Mouse (Mus musculus) heart, embryonic 11.5 days (tissue): ENCODE measurements around the gene Stoml2. TPM values are rescaled to one million over a fixed set of nuclear protein-coding genes. Genes with fewer than 3 reads are reported as not detected.

Experiments used
- ATAC-seq: fragments of 200-750 bp; cut with Nextera tagmentation; replicated peaks from 2 replicates; pipeline ENCODE4 v1.8.0; 2017; ENCODE audit warnings: moderate library complexity; ENCODE audit not compliant: insufficient number of reproducible peaks, low FRiP score, low TSS enrichment
- H3K27ac ChIP-seq: fragments of 300-500 bp; sonication (generic); 2 replicates; pipeline ENCODE4 v1.5.1; 2014; ENCODE audit warnings: mild to moderate bottlenecking, low read depth, low read length
- H3K27me3 ChIP-seq: fragments of 300-500 bp; sonication (generic); 2 replicates; pipeline ENCODE4 v1.6.1; 2014; ENCODE audit warnings: mild to moderate bottlenecking, low read length, mixed read lengths; ENCODE audit not compliant: control insufficient read depth, insufficient read depth
- H3K36me3 ChIP-seq: fragments of 300-500 bp; sonication (generic); 2 replicates; pipeline ENCODE4 v1.6.1; 2014; ENCODE audit warnings: mild to moderate bottlenecking, low read length, moderate library complexity, mixed read lengths; ENCODE audit not compliant: control insufficient read depth, insufficient read depth
- H3K4me1 ChIP-seq: fragments of 300-500 bp; sonication (generic); 2 replicates; pipeline ENCODE4 v1.6.1; 2014; ENCODE audit warnings: low read length; ENCODE audit not compliant: control insufficient read depth, insufficient read depth
- H3K4me2 ChIP-seq: fragments of 300-500 bp; sonication (generic); 2 replicates; pipeline ENCODE4 v1.6.1; 2014; ENCODE audit warnings: mild to moderate bottlenecking, moderate library complexity
- H3K4me3 ChIP-seq: fragments of 300-500 bp; sonication (generic); 2 replicates; pipeline ENCODE4 v1.5.1; 2014; ENCODE audit warnings: low read depth, low read length
- H3K9ac ChIP-seq: fragments of 300-500 bp; sonication (generic); 2 replicates; pipeline ENCODE4 v1.6.1; 2014; ENCODE audit warnings: mild to moderate bottlenecking, low read depth, low read length, moderate library complexity
- H3K9me3 ChIP-seq: fragments of 300-500 bp; sonication (generic); replicated peaks from 2 replicates; pipeline ENCODE4 v1.6.1; 2016; ENCODE audit warnings: low read length; ENCODE audit not compliant: control insufficient read depth
- WGBS: fragments of 180-500 bp; shearing (Covaris S2); extraction: QIAGEN DNeasy Blood & Tissue Kit; methylation state at CpG from one replicate; pipeline ENCODE4 v1.1.7; 2014; ENCODE audit not compliant: insufficient replicate concordance; 5-methylcytosine and 5-hydroxymethylcytosine counted together
- polyA plus RNA-seq: library from polyadenylated mRNA; unstranded; fragments of >200 nt; fragmentation: Nextera tagmentation; extraction: Ambion mirVana; gene quantifications from 2 replicates; pipeline ENCODE4 v1.2.1, GENCODE M21; 2014

The Stoml2 gene
- polyA plus RNA-seq, 1 experiment from 2014 or later = 255 TPM

DNA sequence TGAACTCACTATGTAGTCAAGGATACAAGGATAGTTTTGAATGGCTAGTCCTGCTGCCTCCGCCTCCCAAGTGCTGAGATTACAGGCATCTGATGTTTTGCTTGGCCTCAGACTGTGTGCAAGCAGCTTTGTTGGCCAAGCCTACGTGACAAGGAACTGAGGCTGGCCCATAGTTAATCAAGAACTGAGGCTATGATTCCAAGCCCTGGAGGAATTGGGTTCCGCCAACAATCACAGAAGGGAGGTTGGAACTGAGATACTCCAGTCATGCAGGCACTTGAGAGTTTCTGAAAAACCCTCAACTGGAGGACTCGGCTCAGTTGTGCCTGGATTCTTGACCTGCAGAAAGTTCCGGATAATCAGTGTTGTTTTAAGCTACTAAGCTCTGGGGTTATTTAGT, 26.1 kb upstream of the Stoml2 start:
- H3K4me3 ChIP-seq = no peak overlapping the region
- no peaks in the 10 kb centered on the region for H3K27me3 ChIP-seq
- 83% methylated on average over 5 of the region's 5 CpGs for WGBS
- no peak overlapping the region for H3K4me2 ChIP-seq
- no peaks in the 10 kb centered on the region for H3K9me3 ChIP-seq
- no peak for ATAC-seq
- H3K9ac ChIP-seq = no peak overlapping the region
- H3K27ac ChIP-seq = no peak overlapping the region
- H3K36me3 ChIP-seq = no peaks in the 10 kb centered on the region
- H3K4me1 ChIP-seq = no peaks in the 10 kb centered on the region; the same call in 1 of the 2 replicates

DNA sequence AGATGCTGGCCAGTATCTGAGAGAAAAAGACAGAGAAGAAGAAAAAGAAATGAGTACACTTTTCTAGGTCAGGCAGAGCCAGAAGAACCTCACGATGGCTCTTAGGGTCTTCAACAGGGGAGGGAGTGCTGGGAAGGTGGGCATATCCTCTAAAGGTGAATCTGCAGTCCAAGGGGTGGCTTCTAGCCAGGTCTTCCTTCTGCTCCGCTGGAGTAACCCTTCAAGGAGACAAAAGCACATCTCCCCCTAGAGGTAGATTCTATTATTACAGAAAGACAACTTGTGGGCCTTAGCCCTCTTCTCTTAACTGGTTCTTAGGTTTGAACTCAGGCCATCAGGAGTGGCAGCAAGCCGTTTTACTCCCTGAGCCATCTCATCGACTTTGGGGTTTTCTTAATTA, 21.1 kb upstream of the Stoml2 start:
- WGBS = 7% methylated on average over 4 of the region's 4 CpGs
- Histone ChIP-seq H3K27me3 (no peaks in the 10 kb centered on the region), H3K4me1 (no peaks in the 10 kb centered on the region), H3K4me2 (no peak overlapping the region), H3K27ac (no peak overlapping the region), H3K4me3 (no peak overlapping the region), H3K9ac (no peak overlapping the region), H3K36me3 (no peaks in the 10 kb centered on the region), H3K9me3 (no peaks in the 10 kb centered on the region)
- no peak for ATAC-seq

DNA sequence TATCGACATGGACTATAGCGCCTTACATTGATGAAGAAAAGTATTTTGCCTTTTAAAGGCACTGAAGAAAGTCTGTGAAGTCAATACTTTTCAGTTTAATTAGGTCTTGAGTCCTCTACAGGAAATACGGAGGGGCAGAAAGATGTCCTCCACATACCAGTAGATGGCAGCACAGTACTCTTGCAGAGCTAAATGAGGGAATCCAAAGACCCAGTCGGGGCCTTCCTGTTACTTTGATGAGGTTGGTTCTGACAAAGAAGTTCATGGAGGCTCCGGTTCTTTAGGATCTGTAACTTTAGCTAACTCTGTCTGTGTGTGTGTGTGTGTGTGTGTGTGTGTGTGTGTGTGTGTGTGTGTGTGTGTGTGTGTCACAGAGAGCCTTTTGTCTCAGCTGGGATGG, 15.7 kb upstream of the Stoml2 start:
- no peak for ATAC-seq
- 0 out of 2 replicates have a peak overlapping the region, but pooled peaks have one; percentile 7 for H3K4me2 ChIP-seq
- no peaks in the 10 kb centered on the region for H3K27me3 ChIP-seq
- no peak overlapping the region for H3K4me3 ChIP-seq
- 8% methylated on average over 5 of the region's 5 CpGs for WGBS
- no peaks in the 10 kb centered on the region for H3K9me3 ChIP-seq
- H3K36me3 ChIP-seq = no peaks in the 10 kb centered on the region
- peaks cover 14% of the 10 kb centered on the region for H3K4me1 ChIP-seq
- H3K9ac ChIP-seq = no peak overlapping the region
- H3K27ac ChIP-seq = no peak overlapping the region

DNA sequence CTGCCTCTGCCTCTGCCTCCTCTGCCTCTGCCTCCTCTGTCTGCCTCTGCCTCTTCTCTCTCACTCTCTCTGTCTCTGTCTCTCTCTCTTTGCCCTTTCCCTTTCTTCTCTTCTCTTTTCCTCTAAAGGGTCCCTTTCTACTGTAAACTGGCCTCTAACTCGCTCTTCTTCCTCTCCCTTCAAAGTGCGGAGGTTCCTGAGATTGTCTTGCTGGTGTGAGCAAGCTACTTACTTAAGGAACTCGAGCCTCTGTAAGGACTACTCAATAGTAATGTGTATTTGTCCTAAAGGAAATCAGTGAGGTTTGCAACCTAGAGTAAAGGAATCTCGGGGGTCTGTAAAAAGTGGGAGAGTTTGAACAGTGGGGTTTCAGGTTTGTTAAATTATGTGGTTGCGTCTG, 15.1 kb upstream of the Stoml2 start:
- no peak overlapping the region for H3K9ac ChIP-seq
- no peak overlapping the region for H3K4me3 ChIP-seq
- WGBS = 59% methylated on average over 5 of the region's 5 CpGs
- ATAC-seq = no peak
- H3K27me3 ChIP-seq = no peaks in the 10 kb centered on the region
- H3K27ac ChIP-seq = no peak overlapping the region
- no peak overlapping the region; the same call in 1 of the 2 replicates for H3K4me2 ChIP-seq
- H3K36me3 ChIP-seq = no peaks in the 10 kb centered on the region
- H3K9me3 ChIP-seq = no peaks in the 10 kb centered on the region
- peaks cover 14% of the 10 kb centered on the region for H3K4me1 ChIP-seq

DNA sequence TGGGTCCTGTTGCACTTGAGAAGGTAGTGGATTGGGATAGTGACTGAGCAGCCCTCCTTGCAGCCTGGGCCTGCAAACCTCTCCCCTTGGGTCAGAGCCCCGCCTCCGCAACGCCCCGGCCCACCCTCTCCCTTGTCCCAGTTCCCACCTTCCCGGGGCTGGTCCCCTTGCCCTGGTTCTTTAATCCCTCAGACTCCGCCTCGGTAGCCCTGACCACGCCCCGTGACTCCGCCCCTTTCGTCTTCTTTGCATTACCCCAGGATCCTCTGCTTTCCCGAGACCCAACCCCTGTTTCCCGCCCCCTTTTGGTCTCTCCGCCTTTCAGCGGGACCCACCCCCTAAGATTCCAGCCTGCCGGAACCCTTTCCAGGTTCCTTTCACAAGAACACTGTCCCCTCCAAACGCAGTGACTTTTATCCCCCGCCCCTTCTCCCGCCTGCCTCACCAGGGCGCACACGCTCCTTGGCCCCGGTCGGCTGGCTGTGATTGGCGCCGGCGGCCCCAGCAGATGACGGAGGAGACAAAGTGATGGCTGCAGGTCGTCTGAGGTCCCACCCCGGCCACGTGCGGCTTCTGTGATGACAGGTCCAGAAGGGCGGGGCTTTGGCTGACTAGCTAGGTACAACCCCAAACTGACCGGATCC, 14.3 kb upstream of the Stoml2 start, which contains the start of gene Fam214b:
Fam214b (minus strand) TSS at position 562 of the 644 bp plus-strand sequence.
- Histone ChIP-seq H3K27me3 (no peaks in the 10 kb centered on the region), H3K9me3 (no peaks in the 10 kb centered on the region), H3K36me3 (no peaks in the 10 kb centered on the region), H3K9ac (peak within 1 kb of the TSS; percentile 68), H3K27ac (peak within 1 kb of the TSS; percentile 55; the same call in 1 of the 2 replicates), H3K4me3 (peak within 1 kb of the TSS; percentile 56), H3K4me2 (peak within 1 kb of the TSS; percentile 75), H3K4me1 (peaks cover 14% of the 10 kb centered on the region)
- ATAC-seq = peak; percentile 90
- under 1% methylated on average over 33 of the region's 33 CpGs for WGBS

DNA sequence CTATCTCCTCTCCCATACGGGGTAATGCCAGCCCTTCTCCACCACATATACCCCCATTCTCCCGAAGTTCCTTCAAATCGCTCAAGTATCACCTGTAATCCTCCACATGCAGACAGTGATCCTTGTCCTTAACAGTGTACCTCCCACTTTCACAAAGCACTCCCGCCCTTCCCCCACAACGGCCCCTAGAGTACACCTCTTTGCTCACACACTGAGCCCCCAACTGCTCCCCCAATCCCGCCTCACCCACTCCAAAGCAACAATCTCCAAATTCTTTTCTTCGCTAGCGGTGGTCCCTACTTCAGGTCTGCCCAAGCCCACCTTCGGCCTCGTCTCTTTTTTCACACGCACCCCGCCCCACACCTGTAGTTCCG, 13.8 kb upstream of the Stoml2 start:
- Histone ChIP-seq H3K9ac (peak overlapping the region; percentile 54), H3K4me1 (peaks cover 14% of the 10 kb centered on the region), H3K36me3 (no peaks in the 10 kb centered on the region), H3K4me3 (peak overlapping the region; percentile 56), H3K9me3 (no peaks in the 10 kb centered on the region), H3K27me3 (no peaks in the 10 kb centered on the region), H3K4me2 (peak overlapping the region; percentile 75), H3K27ac (0 out of 2 replicates have a peak overlapping the region, but pooled peaks have one; percentile 50)
- no peak for ATAC-seq
- WGBS = 5% methylated on average over 13 of the region's 13 CpGs

DNA sequence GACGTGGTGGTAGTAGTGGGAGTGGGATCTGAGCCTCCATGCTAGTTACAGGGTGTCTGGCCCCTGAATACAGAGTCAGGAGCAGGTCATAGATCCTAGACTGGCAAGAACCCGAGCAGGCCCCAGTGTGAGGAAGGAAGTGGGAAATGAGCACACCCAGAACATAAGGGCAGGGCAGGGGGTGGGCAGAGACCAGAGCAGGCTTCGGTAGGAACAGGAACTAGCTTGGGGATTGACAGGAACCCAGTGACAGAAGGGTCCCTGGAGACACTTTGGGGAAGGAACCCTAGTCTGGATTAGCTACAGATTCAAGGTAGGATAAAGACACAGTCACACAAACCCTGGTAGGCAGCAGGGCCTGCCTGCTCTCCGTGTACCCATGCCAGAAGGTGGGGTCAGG, 13.2 kb upstream of the Stoml2 start:
- no peaks in the 10 kb centered on the region for H3K9me3 ChIP-seq
- no peaks in the 10 kb centered on the region for H3K36me3 ChIP-seq
- peak overlapping the region; percentile 54; the same call in 1 of the 2 replicates for H3K9ac ChIP-seq
- WGBS = 37% methylated on average over 4 of the region's 4 CpGs
- peak overlapping the region; percentile 75 for H3K4me2 ChIP-seq
- H3K27ac ChIP-seq = peak overlapping the region; percentile 50
- no peaks in the 10 kb centered on the region for H3K27me3 ChIP-seq
- no peak for ATAC-seq
- H3K4me3 ChIP-seq = peak overlapping the region; percentile 56; the same call in 1 of the 2 replicates
- peaks cover 14% of the 10 kb centered on the region for H3K4me1 ChIP-seq

DNA sequence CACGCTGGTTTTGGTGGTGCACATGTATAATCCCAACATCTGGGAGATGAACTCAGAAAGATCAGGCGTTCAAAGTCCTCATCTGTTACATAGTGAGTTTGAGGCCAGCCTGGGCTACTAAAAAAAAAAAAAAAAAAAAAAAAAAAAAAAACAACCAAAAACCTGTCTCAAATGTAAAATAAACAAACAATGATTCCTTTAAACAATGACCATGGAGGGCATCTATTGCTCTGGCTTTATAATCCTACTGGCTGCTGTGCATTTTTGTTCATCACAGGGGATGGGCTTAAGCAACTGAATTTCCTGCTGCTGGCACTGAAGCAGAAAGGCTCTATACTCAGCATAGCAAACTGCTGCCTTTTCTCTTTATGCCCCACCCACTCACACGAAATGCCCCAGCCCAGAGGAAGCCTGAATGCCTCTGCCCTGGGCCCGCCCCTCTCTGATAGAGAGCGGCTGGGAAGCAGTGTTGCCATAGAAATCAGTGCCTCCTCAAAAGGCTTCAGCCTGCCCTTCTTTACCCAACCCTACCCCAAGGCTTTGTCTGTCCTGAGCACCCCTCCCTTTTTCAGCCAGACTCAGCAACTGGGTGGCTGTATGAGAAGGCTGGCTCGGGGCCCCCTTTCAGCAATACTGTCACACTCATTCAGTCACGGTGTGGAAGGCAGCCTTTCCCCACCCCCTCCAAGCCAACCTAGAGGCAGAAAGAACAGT, 12.3 kb upstream of the Stoml2 start:
- 17% methylated on average over 7 of the region's 7 CpGs for WGBS
- peaks cover 21% of the 10 kb centered on the region for H3K4me1 ChIP-seq
- H3K27me3 ChIP-seq = no peaks in the 10 kb centered on the region
- H3K36me3 ChIP-seq = no peaks in the 10 kb centered on the region
- H3K27ac ChIP-seq = peak overlapping the region; percentile 50
- ATAC-seq = 0 out of 2 replicates have a peak, but pooled peaks have one; percentile 11
- peak overlapping the region; percentile 6 for H3K9ac ChIP-seq
- peak overlapping the region; percentile 75 for H3K4me2 ChIP-seq
- 0 out of 2 replicates have a peak overlapping the region, but pooled peaks have one; percentile 14 for H3K4me3 ChIP-seq
- no peaks in the 10 kb centered on the region for H3K9me3 ChIP-seq
